Mouse (Mus musculus): ENCODE measurements at regions not wholly inside any gene's neighbourhood (a gene's known extent, or its start where the extent isn't known, plus 50 kb on each side); places are given as distances from the start of the nearest gene placed in this dataset.
"Not testable (repeated sequence)": the region's sequence is repeated elsewhere in the genome, so short reads cannot be mapped to it uniquely, and the experiment has no call there.

GRCm38 (mm10) chr6:100401728-100402127 is 114.4 kb upstream of the Rybp start:
- no peak overlapping the region for H3K4me3 ChIP-seq (ENCODE audit: insufficient read depth in 1 of 2, low read depth in 2 of 2, low read length in 2 of 2)
- no peak for ATAC-seq (ENCODE audit: insufficient read depth)
- no peak overlapping the region for H3K4me2 ChIP-seq (ENCODE audit: low read depth)
- peaks cover 0 to 3% of the 10 kb centered on the region in 2 experiments; a peak in 1 of 4 replicates for H3K4me1 ChIP-seq (replicated peaks; ENCODE audit: control insufficient read depth in 2 of 2, insufficient read depth in 2 of 2, low read length in 1 of 2)
- WGBS (ENCODE audit: insufficient replicate concordance) = 55% methylated on average over 2 of the region's 2 CpGs
- H3K27ac ChIP-seq = no peak overlapping the region
- TF ChIP-seq CTCF (IDR thresholded peaks at IDR 0.05; ENCODE audit: low read depth) (no peak), EP300 (IDR thresholded peaks at IDR 0.05; ENCODE audit: low read depth) (no peak)
- no peak overlapping the region for H3K9ac ChIP-seq (replicated peaks)
- H3K9me3 ChIP-seq (ENCODE audit: control insufficient read depth, low read length) = no peaks in the 10 kb centered on the region
- no peaks in the 10 kb centered on the region for H3K36me3 ChIP-seq (replicated peaks; ENCODE audit: control insufficient read depth, insufficient read depth, low read depth)
- DNase-seq (ENCODE audit: low read depth in 3 of 3, low spot score in 3 of 3) = no peak
- no peaks in the 10 kb centered on the region for H3K27me3 ChIP-seq (ENCODE audit: control insufficient read depth, insufficient read depth, low read length)

GRCm38 (mm10) chr6:100399387-100399786 is 112.1 kb upstream of the Rybp start:
- WGBS (ENCODE audit: insufficient replicate concordance) = 5% methylated on average over 1 of the region's 1 CpGs
- H3K4me2 ChIP-seq (ENCODE audit: low read depth); ATAC-seq (ENCODE audit: insufficient read depth): not testable (repeated sequence)

GRCm38 (mm10) chr6:100396311-100397200 is 109.3 kb upstream of the Rybp start:
- H3K9ac ChIP-seq (replicated peaks) = no peak overlapping the region
- no peak overlapping the region for H3K4me3 ChIP-seq (ENCODE audit: insufficient read depth in 1 of 2, low read depth in 2 of 2, low read length in 2 of 2)
- ATAC-seq (ENCODE audit: insufficient read depth) (no peak), DNase-seq (ENCODE audit: low read depth in 3 of 3, low spot score in 3 of 3) (no peak)
- H3K27ac ChIP-seq = no peak overlapping the region
- no peaks in the 10 kb centered on the region for H3K36me3 ChIP-seq (replicated peaks; ENCODE audit: control insufficient read depth, insufficient read depth, low read depth)
- H3K9me3 ChIP-seq (ENCODE audit: control insufficient read depth, low read length) = no peaks in the 10 kb centered on the region
- WGBS (ENCODE audit: insufficient replicate concordance) = 62% methylated on average over 14 of the region's 14 CpGs
- no peak overlapping the region for H3K4me2 ChIP-seq (ENCODE audit: low read depth)
- no peak for TF ChIP-seq CTCF (IDR thresholded peaks at IDR 0.05; ENCODE audit: low read depth)
- TF ChIP-seq EP300 (IDR thresholded peaks at IDR 0.05; ENCODE audit: low read depth) = no peak
- H3K27me3 ChIP-seq (ENCODE audit: control insufficient read depth, insufficient read depth, low read length) = no peaks in the 10 kb centered on the region
- no peaks in the 10 kb centered on the region for H3K4me1 ChIP-seq (replicated peaks; ENCODE audit: control insufficient read depth in 2 of 2, insufficient read depth in 2 of 2, low read length in 1 of 2)

More at GRCm38 (mm10) chr6:100399387-100399786, 112.1 kb upstream of the Rybp start:
- not testable (repeated sequence) for H3K4me1 ChIP-seq (replicated peaks; ENCODE audit: control insufficient read depth in 2 of 2, insufficient read depth in 2 of 2, low read length in 1 of 2); H3K27ac ChIP-seq; DNase-seq (ENCODE audit: low read depth in 3 of 3, low spot score in 3 of 3); H3K4me3 ChIP-seq (ENCODE audit: insufficient read depth in 1 of 2, low read depth in 2 of 2, low read length in 2 of 2); H3K9me3 ChIP-seq (ENCODE audit: control insufficient read depth, low read length); H3K27me3 ChIP-seq (ENCODE audit: control insufficient read depth, insufficient read depth, low read length); H3K9ac ChIP-seq (replicated peaks); H3K36me3 ChIP-seq (replicated peaks; ENCODE audit: control insufficient read depth, insufficient read depth, low read depth)

DNA sequence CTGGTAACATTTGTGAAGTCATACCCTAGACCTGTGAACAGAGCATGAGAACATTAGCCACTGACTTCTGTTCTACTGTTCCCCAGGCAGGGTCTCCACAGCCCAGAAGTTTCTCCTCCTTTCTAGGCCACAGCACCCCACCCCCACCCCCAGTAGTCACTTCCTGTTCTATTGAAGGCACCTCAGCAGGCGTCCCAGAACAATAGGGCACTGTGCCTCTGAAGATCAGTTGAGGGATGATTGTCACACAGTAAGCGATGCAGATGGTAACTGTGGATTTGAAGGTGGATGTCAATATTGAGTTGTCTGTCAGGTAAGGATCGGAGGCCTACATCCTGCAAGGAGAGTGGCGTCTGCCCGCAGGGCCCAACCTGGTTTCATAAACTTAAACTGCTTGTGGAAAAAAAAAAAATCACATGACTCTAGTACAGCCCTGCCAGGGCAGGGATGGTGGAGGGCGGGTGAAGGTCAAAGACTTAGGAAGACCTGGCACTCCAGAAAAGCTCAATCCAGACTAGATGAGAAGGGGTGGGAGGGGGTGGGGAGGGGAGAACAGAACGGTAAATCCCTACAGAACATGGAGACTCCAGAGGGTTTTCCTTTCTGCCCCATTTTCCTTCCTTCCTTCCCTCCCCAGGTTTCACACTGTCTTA is 103.1 kb upstream of the Rybp start:
- no peak overlapping the region for H3K4me3 ChIP-seq (ENCODE audit: insufficient read depth in 1 of 2, low read depth in 2 of 2, low read length in 2 of 2)
- ATAC-seq (ENCODE audit: insufficient read depth) (no peak), DNase-seq (ENCODE audit: low read depth in 3 of 3, low spot score in 3 of 3) (no peak)
- H3K4me2 ChIP-seq (ENCODE audit: low read depth) = no peak overlapping the region
- no peak for TF ChIP-seq CTCF (IDR thresholded peaks at IDR 0.05; ENCODE audit: low read depth)
- no peak for TF ChIP-seq EP300 (IDR thresholded peaks at IDR 0.05; ENCODE audit: low read depth)
- no peaks in the 10 kb centered on the region; the same call in 1 of the 2 replicates for H3K27me3 ChIP-seq (ENCODE audit: control insufficient read depth, insufficient read depth, low read length)
- H3K9ac ChIP-seq (replicated peaks) = no peak overlapping the region
- H3K36me3 ChIP-seq (replicated peaks; ENCODE audit: control insufficient read depth, insufficient read depth, low read depth) = no peaks in the 10 kb centered on the region
- peaks cover 0 to 4% of the 10 kb centered on the region in 2 experiments; a peak in 1 of 4 replicates for H3K4me1 ChIP-seq (replicated peaks; ENCODE audit: control insufficient read depth in 2 of 2, insufficient read depth in 2 of 2, low read length in 1 of 2)
- no peaks in the 10 kb centered on the region for H3K9me3 ChIP-seq (ENCODE audit: control insufficient read depth, low read length)
- no peak overlapping the region for H3K27ac ChIP-seq
- WGBS (ENCODE audit: insufficient replicate concordance) = 56% methylated on average over 7 of the region's 7 CpGs

GRCm38 (mm10) chr6:100387042-100387441 is 99.8 kb upstream of the Rybp start:
- WGBS (ENCODE audit: insufficient replicate concordance) = 40% methylated on average over 5 of the region's 5 CpGs

More at GRCm38 (mm10) chr6:100387042-100387441, 99.8 kb upstream of the Rybp start:
- DNase-seq (ENCODE audit: low read depth in 3 of 3, low spot score in 3 of 3) (no peak), ATAC-seq (ENCODE audit: insufficient read depth) (no peak)
- no peaks in the 10 kb centered on the region for H3K36me3 ChIP-seq (replicated peaks; ENCODE audit: control insufficient read depth, insufficient read depth, low read depth)
- no peaks in the 10 kb centered on the region for H3K9me3 ChIP-seq (ENCODE audit: control insufficient read depth, low read length)
- H3K4me3 ChIP-seq (ENCODE audit: insufficient read depth in 1 of 2, low read depth in 2 of 2, low read length in 2 of 2) = no peak overlapping the region
- peaks cover 0 to 4% of the 10 kb centered on the region in 2 experiments; a peak in 1 of 4 replicates for H3K4me1 ChIP-seq (replicated peaks; ENCODE audit: control insufficient read depth in 2 of 2, insufficient read depth in 2 of 2, low read length in 1 of 2)
- no peak for TF ChIP-seq EP300 (IDR thresholded peaks at IDR 0.05; ENCODE audit: low read depth)
- no peak for TF ChIP-seq CTCF (IDR thresholded peaks at IDR 0.05; ENCODE audit: low read depth)
- H3K4me2 ChIP-seq (ENCODE audit: low read depth) = no peak overlapping the region
- H3K9ac ChIP-seq (replicated peaks) = no peak overlapping the region
- H3K27ac ChIP-seq = no peak overlapping the region
- no peaks in the 10 kb centered on the region; the same call in 1 of the 2 replicates for H3K27me3 ChIP-seq (ENCODE audit: control insufficient read depth, insufficient read depth, low read length)

All from liver, embryonic 14.5 days (tissue).